Comparison of ENCODE assay signal across 10 mouse cellular contexts in genomic region chr8:64841747-64842406, GRCm38 (mm10). TPM values are rescaled to one million over a fixed set of nuclear protein-coding genes. Genes with fewer than 3 reads are reported as not detected.
A peak's percentile ranks its signal among the peaks of the same experiment; 100 is the strongest.
DNase-seq lines count a peak whose midpoint lies in the region; ATAC-seq and TF ChIP-seq lines count a peak whose summit lies in the region.
"Had no signal": no experiment of that assay in that cellular context is flagged by ENCODE, and none has a peak within 500 bp of the region (broad histone marks: within the 10 kb centered on the region; RNA-seq: fewer than 3 reads in every experiment).

No protein-coding gene starts in this region.

- no peaks in the 10 kb centered on the region for H3K9me3 ChIP-seq in midbrain, embryonic 11.5 days (ENCODE audit: control insufficient read depth, low read length)

- H3K27ac ChIP-seq in midbrain, embryonic 11.5 days (ENCODE audit: low read depth, low read length): no peak overlapping the region
- H3K27ac ChIP-seq: kidney, postnatal 0 days had no signal

- H3K4me3 ChIP-seq in myocyte: no peak overlapping the region
- H3K4me3 ChIP-seq in midbrain, embryonic 11.5 days (ENCODE audit: low read depth, low read length): no peak overlapping the region

- H3K79me2 ChIP-seq in myocyte (ENCODE audit: control insufficient read depth, insufficient read depth): peaks cover 67% of the 10 kb centered on the region

- H3K4me2 ChIP-seq in myocyte (ENCODE audit: low read depth): peak overlapping the region; percentile 87
- H3K4me2 ChIP-seq in midbrain, embryonic 11.5 days: no peak overlapping the region

- H3K27me3 ChIP-seq in myocyte (ENCODE audit: control insufficient read depth, insufficient read depth, insufficient read length): no peaks in the 10 kb centered on the region
- H3K27me3 ChIP-seq in midbrain, embryonic 11.5 days (ENCODE audit: control insufficient read depth, insufficient read depth, low read length): no peaks in the 10 kb centered on the region

- ATAC-seq in frontal cortex, adult (ENCODE audit: low TSS enrichment): peak; percentile 47
- ATAC-seq in midbrain, embryonic 11.5 days (ENCODE audit: low FRiP score): no peak
- ATAC-seq: CD4-positive, CD25-positive, alpha-beta regulatory T cell, adult 4 months had no signal

- no peak overlapping the region for H3ac ChIP-seq in myocyte (ENCODE audit: control insufficient read depth, insufficient read length)

- WGBS in midbrain, embryonic 11.5 days: 93% methylated on average over 13 of the region's 13 CpGs

- intact Hi-C loops in heart, postnatal 10 days (cut with DNase I): loop anchor here (5.0 to 10.0 kb wide), 2 partner anchors 55 to 227 kb away; no protein-coding TSS in a partner anchor

- no peaks in the 10 kb centered on the region for H3K4me1 ChIP-seq in midbrain, embryonic 11.5 days (ENCODE audit: control insufficient read depth, insufficient read depth, low read length)

- TF ChIP-seq POLR2A in myocyte (IDR thresholded peaks at IDR 0.05; ENCODE audit: insufficient read length, low read depth): no peak

- DNase-seq in frontal cortex, postnatal 25 days (ENCODE audit: low spot score in 2 of 2): no peak
- DNase-seq in ovary, postnatal 14 days (ENCODE audit: low spot score): peak; percentile 35
- DNase-seq in ovary, postnatal 36 days (ENCODE audit: low spot score): no peak
- peak; percentile 51 to 54 for DNase-seq in heart, postnatal 10 days
- no peak for DNase-seq in liver
- DNase-seq in midbrain, embryonic 11.5 days (ENCODE audit: low spot score, missing footprints): no peak

- H3K36me3 ChIP-seq in myocyte (ENCODE audit: control insufficient read depth, insufficient read depth): no peaks in the 10 kb centered on the region
- H3K36me3 ChIP-seq in midbrain, embryonic 11.5 days (ENCODE audit: control insufficient read depth, insufficient read depth, low read length): no peaks in the 10 kb centered on the region

- H3K9ac ChIP-seq in midbrain, embryonic 11.5 days (ENCODE audit: low read length): no peak overlapping the region

TF ChIP-seq in myocyte, 11 proteins besides CTCF, POLR2A, EP300 and RAD21:
- TF ChIP-seq CEBPB (IDR thresholded peaks at IDR 0.05; ENCODE audit: insufficient read depth, poor library complexity, severe bottlenecking) (no peak), TCF12 (IDR thresholded peaks at IDR 0.05; ENCODE audit: insufficient read depth, poor library complexity, severe bottlenecking) (peak; percentile 4), MYOD1 (IDR thresholded peaks at IDR 0.05; ENCODE audit: control insufficient read depth in 1 of 3, insufficient read length in 2 of 3, low read depth in 2 of 3) (peak in 2 of 3 experiments; percentile 80 to 83), MYOG (IDR thresholded peaks at IDR 0.05; ENCODE audit: control insufficient read depth in 1 of 3, insufficient read depth in 1 of 3, insufficient read length in 2 of 3, low read depth in 2 of 3) (peak in 1 of 3 experiments; percentile 72)

RNA-seq across cellular contexts. Expression of gene Klhl2, which starts 7.9 kb away (rescaled TPM):
- 10 to 100 TPM; 13.7 to 13.9 TPM for total RNA-seq in heart, postnatal 10 days (2021)
- polyA plus RNA-seq in myocyte (2012; fragmentation: generic; extraction: Trizol): 6.7 TPM
- 18.9 and 19.4 TPM in 2 replicates for polyA plus RNA-seq in midbrain, embryonic 11.5 days (2014; fragmentation: Nextera tagmentation; extraction: Ambion mirVana)

Comparison
In these comparisons a context has a peak if more than half of its experiments do, and no peak if none do; other contexts are left out.
1. DNase-seq: peak in ovary, postnatal 14 days (single experiment) and heart, postnatal 10 days (2 of 2); none in frontal cortex, postnatal 25 days (0 of 2), ovary, postnatal 36 days (single experiment), liver (single experiment) and midbrain, embryonic 11.5 days (single experiment).